In genomic region chr19:53454059-53454458, GRCm38 (mm10) we compare ENCODE assay signal across 11 mouse cellular contexts.
DNase-seq lines count a peak whose midpoint lies in the region; ATAC-seq and TF ChIP-seq lines count a peak whose summit lies in the region.
"Had no signal": no experiment of that assay in that cellular context is flagged by ENCODE, and none has a peak within 500 bp of the region (broad histone marks: within the 10 kb centered on the region; RNA-seq: fewer than 3 reads in every experiment).

No protein-coding gene starts in this region.

- no peak for TF ChIP-seq CTCF in lung, postnatal 0 days (IDR thresholded peaks at IDR 0.05)

- 0 out of 2 replicates have a peak, but pooled peaks have one; percentile 4 for ATAC-seq in kidney, embryonic 15.5 days (replicated peaks; ENCODE audit: low FRiP score)
- ATAC-seq in kidney, embryonic 14.5 days (ENCODE audit: low FRiP score, low TSS enrichment) = no peak
- ATAC-seq in forebrain, embryonic 12.5 days (ENCODE audit: low FRiP score) = peak; percentile 40; the same call in 1 of the 2 replicates
- ATAC-seq in megakaryocyte-erythroid progenitor cell, adult 5-6 weeks (replicated peaks; ENCODE audit: low FRiP score, low TSS enrichment, poor library complexity, severe bottlenecking) = no peak
- ATAC-seq in lung, postnatal 0 days = no peak

- no peak overlapping the region for H3K4me2 ChIP-seq in kidney, embryonic 15.5 days
- no peak overlapping the region for H3K4me2 ChIP-seq in kidney, embryonic 14.5 days (replicated peaks; ENCODE audit: low read depth, low read length)
- H3K4me2 ChIP-seq in forebrain, embryonic 12.5 days = no peak overlapping the region
- no peak overlapping the region for H3K4me2 ChIP-seq in lung, postnatal 0 days (replicated peaks; ENCODE audit: low read depth, low read length)
- H3K4me2 ChIP-seq: liver, embryonic 11.5 days had no signal

- peak; percentile 97 for DNase-seq in brain, adult 2 months (ENCODE audit: low read depth, low spot score)
- peak; percentile 92 for DNase-seq in cerebellum, adult 11-12 months
- DNase-seq in lung, postnatal 0 days (ENCODE audit: low spot score) = no peak
- no peak for DNase-seq in embryo, embryonic 11 days
- DNase-seq: heart, postnatal 10 days; kidney, adult 11 months had no signal

- no peak overlapping the region for H3K9ac ChIP-seq in kidney, embryonic 15.5 days
- H3K9ac ChIP-seq in kidney, embryonic 14.5 days (ENCODE audit: low read depth, low read length) = no peak overlapping the region
- H3K9ac ChIP-seq in forebrain, embryonic 12.5 days = no peak overlapping the region
- no peak overlapping the region for H3K9ac ChIP-seq in lung, postnatal 0 days (replicated peaks; ENCODE audit: low read depth)

- no peak overlapping the region for H3K4me3 ChIP-seq in kidney, embryonic 15.5 days (replicated peaks)
- no peak overlapping the region for H3K4me3 ChIP-seq in kidney, embryonic 14.5 days (ENCODE audit: low read length)
- H3K4me3 ChIP-seq in forebrain, embryonic 12.5 days (replicated peaks) = no peak overlapping the region
- H3K4me3 ChIP-seq in lung, postnatal 0 days (ENCODE audit: low read depth, low read length) = no peak overlapping the region

- no peak for TF ChIP-seq EP300 in lung, postnatal 0 days (IDR thresholded peaks at IDR 0.05)

- no peaks in the 10 kb centered on the region for H3K9me3 ChIP-seq in kidney, embryonic 15.5 days (replicated peaks)
- no peaks in the 10 kb centered on the region for H3K9me3 ChIP-seq in kidney, embryonic 14.5 days (ENCODE audit: control insufficient read depth, low read length)
- H3K9me3 ChIP-seq in forebrain, embryonic 12.5 days = no peaks in the 10 kb centered on the region
- no peaks in the 10 kb centered on the region for H3K9me3 ChIP-seq in lung, postnatal 0 days (ENCODE audit: low read length)

- H3K27ac ChIP-seq in kidney, embryonic 15.5 days = no peak overlapping the region
- no peak overlapping the region for H3K27ac ChIP-seq in kidney, embryonic 14.5 days (ENCODE audit: low read depth, low read length)
- H3K27ac ChIP-seq in forebrain, embryonic 12.5 days = peak overlapping the region; percentile 42; the same call in 1 of the 2 replicates
- H3K27ac ChIP-seq in lung, postnatal 0 days (ENCODE audit: low read length) = no peak overlapping the region

- 62% methylated on average over 3 of the region's 3 CpGs for WGBS in kidney, embryonic 15.5 days
- WGBS in kidney, embryonic 14.5 days = 69% methylated on average over 3 of the region's 3 CpGs
- WGBS in forebrain, embryonic 12.5 days = 81% methylated on average over 3 of the region's 3 CpGs
- WGBS in lung, postnatal 0 days = 67% methylated on average over 3 of the region's 3 CpGs

- 0 out of 2 replicates have a peak, but pooled peaks cover 8% of the 10 kb centered on the region for H3K27me3 ChIP-seq in kidney, embryonic 15.5 days
- H3K27me3 ChIP-seq in kidney, embryonic 14.5 days (ENCODE audit: control insufficient read depth, insufficient read depth, low read length) = no peaks in the 10 kb centered on the region
- 0 out of 2 replicates have a peak, but pooled peaks cover 4% of the 10 kb centered on the region for H3K27me3 ChIP-seq in forebrain, embryonic 12.5 days
- H3K27me3 ChIP-seq in lung, postnatal 0 days (replicated peaks; ENCODE audit: insufficient read depth, low read length) = no peaks in the 10 kb centered on the region

- H3K36me3 ChIP-seq in kidney, embryonic 15.5 days = no peaks in the 10 kb centered on the region
- no peaks in the 10 kb centered on the region for H3K36me3 ChIP-seq in kidney, embryonic 14.5 days (ENCODE audit: control insufficient read depth, insufficient read depth, low read length)
- H3K36me3 ChIP-seq in forebrain, embryonic 12.5 days (replicated peaks) = no peaks in the 10 kb centered on the region
- H3K36me3 ChIP-seq in lung, postnatal 0 days (ENCODE audit: insufficient read depth, low read length) = no peaks in the 10 kb centered on the region

- peaks cover 47% of the 10 kb centered on the region for H3K4me1 ChIP-seq in kidney, embryonic 15.5 days
- peaks cover 20% of the 10 kb centered on the region for H3K4me1 ChIP-seq in kidney, embryonic 14.5 days (ENCODE audit: control insufficient read depth, insufficient read depth, low read length)
- peaks cover 23% of the 10 kb centered on the region for H3K4me1 ChIP-seq in forebrain, embryonic 12.5 days
- H3K4me1 ChIP-seq in lung, postnatal 0 days (ENCODE audit: insufficient read depth, low read depth, low read length) = peaks cover 4% of the 10 kb centered on the region; the same call in 1 of the 2 replicates

Comparison
In these comparisons a context has a peak if more than half of its experiments do, and no peak if none do; other contexts are left out.
1. ATAC-seq: peak in kidney, embryonic 15.5 days (single experiment) and forebrain, embryonic 12.5 days (single experiment); none in kidney, embryonic 14.5 days (single experiment), megakaryocyte-erythroid progenitor cell, adult 5-6 weeks (single experiment) and lung, postnatal 0 days (single experiment).
2. DNase-seq: peak in brain, adult 2 months (single experiment) and cerebellum, adult 11-12 months (single experiment); none in lung, postnatal 0 days (single experiment) and embryo, embryonic 11 days (single experiment).